Mouse (Mus musculus): ENCODE data around the gene Elk4. TPM values are rescaled to one million over a fixed set of nuclear protein-coding genes. Genes with fewer than 3 reads are reported as not detected.

Elk4 gene
- total and polyA plus RNA-seq, 3 experiments = 16.8 to 18.9 (median 17.4) TPM

- Histone ChIP-seq H3K36me3 (replicated peaks in 1 of 2; ENCODE audit: control insufficient read depth in 1 of 2, insufficient read depth in 1 of 2, low read length in 1 of 2) (peaks cover 76 to 92% of the 10 kb centered on the region in 2 experiments), H3K9ac (ENCODE audit: insufficient read depth, low read depth) (no peak overlapping the region), H3K9me3 (replicated peaks; ENCODE audit: low read length) (peaks cover 1% of the 10 kb centered on the region), H3K27ac (ENCODE audit: insufficient read depth, low read depth) (no peak overlapping the region), H3K4me1 (ENCODE audit: control insufficient read depth in 1 of 2, insufficient read depth in 2 of 2) (peaks cover 2 to 23% of the 10 kb centered on the region in 2 experiments), H3K4me2 (ENCODE audit: insufficient read depth, low read depth, poor library complexity, severe bottlenecking) (no peak overlapping the region), H3K27me3 (replicated peaks) (no peaks in the 10 kb centered on the region), H3K79me2 (replicated peaks; ENCODE audit: control insufficient read depth, extremely low read depth, insufficient read depth, poor library complexity, severe bottlenecking) (peaks cover 47% of the 10 kb centered on the region), H3K4me3 (replicated peaks in 1 of 3; ENCODE audit: low read depth in 2 of 3, low read length in 2 of 3, poor library complexity in 1 of 3) (no peak overlapping the region)
- dilution Hi-C loops (cut with MboI; ENCODE audit: extremely low pct_ligation_motif_present, extremely low pct_unique_long_range_greater_than_20kb, low sequenced_read_pairs) = no loop called here
- DNase-seq (ENCODE audit: extremely low read depth) = no peak
- TF ChIP-seq NELFE (IDR thresholded peaks at IDR 0.05; ENCODE audit: low read depth, low read length) (no peak), POLR2A (IDR thresholded peaks at IDR 0.05; ENCODE audit: low read depth, low read length) (no peak), JUND (conservative IDR thresholded peaks at IDR 0.05; ENCODE audit: low read depth, low read length) (no peak), EP300 (IDR thresholded peaks at IDR 0.05; ENCODE audit: low read length) (no peak), ETS1 (conservative IDR thresholded peaks at IDR 0.05; ENCODE audit: low read depth, low read length) (no peak), NRF1 (IDR thresholded peaks at IDR 0.05; ENCODE audit: low read depth, low read length) (no peak), RCOR1 (conservative IDR thresholded peaks at IDR 0.05; ENCODE audit: low read depth, low read length) (no peak), TBP (conservative IDR thresholded peaks at IDR 0.05; ENCODE audit: low read depth, low read length) (no peak)
- in situ Hi-C loops (cut with MboI; ENCODE audit: low pct_ligation_motif_present, low pct_unique_long_range_greater_than_20kb, low sequenced_read_pairs) = no loop called here
Measured at GRCm38 (mm10) chr1:132019876-132020275, 12.5 kb downstream of the Elk4 start.

GRCm38 (mm10) chr1:132022107-132022506, 14.7 kb downstream of the Elk4 start:
- Histone ChIP-seq H3K36me3 (replicated peaks in 1 of 2; ENCODE audit: control insufficient read depth in 1 of 2, insufficient read depth in 1 of 2, low read length in 1 of 2) (peaks cover 71 to 93% of the 10 kb centered on the region in 2 experiments), H3K4me2 (ENCODE audit: insufficient read depth, low read depth, poor library complexity, severe bottlenecking) (no peak overlapping the region), H3K79me2 (replicated peaks; ENCODE audit: control insufficient read depth, extremely low read depth, insufficient read depth, poor library complexity, severe bottlenecking) (peaks cover 28% of the 10 kb centered on the region), H3K27me3 (replicated peaks) (no peaks in the 10 kb centered on the region), H3K4me1 (ENCODE audit: control insufficient read depth in 1 of 2, insufficient read depth in 2 of 2) (peaks cover 5 to 34% of the 10 kb centered on the region in 2 experiments), H3K9ac (ENCODE audit: insufficient read depth, low read depth) (no peak overlapping the region), H3K4me3 (replicated peaks in 1 of 3; ENCODE audit: low read depth in 2 of 3, low read length in 2 of 3, poor library complexity in 1 of 3) (no peak overlapping the region), H3K9me3 (replicated peaks; ENCODE audit: low read length) (no peaks in the 10 kb centered on the region), H3K27ac (ENCODE audit: insufficient read depth, low read depth) (no peak overlapping the region)
- in situ Hi-C loops (cut with MboI; ENCODE audit: low pct_ligation_motif_present, low pct_unique_long_range_greater_than_20kb, low sequenced_read_pairs) = no loop called here
- dilution Hi-C loops (cut with MboI; ENCODE audit: extremely low pct_ligation_motif_present, extremely low pct_unique_long_range_greater_than_20kb, low sequenced_read_pairs) = no loop called here
- no peak for TF ChIP-seq NELFE (IDR thresholded peaks at IDR 0.05; ENCODE audit: low read depth, low read length)
- TF ChIP-seq JUN (IDR thresholded peaks at IDR 0.05; ENCODE audit: insufficient read depth, low read depth, low read length) = no peak
- no peak for TF ChIP-seq EP300 (IDR thresholded peaks at IDR 0.05; ENCODE audit: low read length)
- no peak for TF ChIP-seq ZKSCAN1 (IDR thresholded peaks at IDR 0.05; ENCODE audit: borderline replicate concordance, low read depth, low read length)
- no peak for TF ChIP-seq CHD2 (IDR thresholded peaks at IDR 0.05; ENCODE audit: low read length)
- TF ChIP-seq GABPA (IDR thresholded peaks at IDR 0.05; ENCODE audit: insufficient replicate concordance, low read depth, low read length) = no peak
- TF ChIP-seq USF1 (IDR thresholded peaks at IDR 0.05; ENCODE audit: low read depth, low read length) = no peak
- no peak for TF ChIP-seq ZC3H11A (IDR thresholded peaks at IDR 0.05; ENCODE audit: low read depth, low read length)
- TF ChIP-seq UBTF (IDR thresholded peaks at IDR 0.05; ENCODE audit: low read depth, low read length) = no peak
- TF ChIP-seq NRF1 (IDR thresholded peaks at IDR 0.05; ENCODE audit: low read depth, low read length) = no peak
- TF ChIP-seq ZNF384 (IDR thresholded peaks at IDR 0.05; ENCODE audit: low read depth, low read length) = no peak
- DNase-seq (ENCODE audit: extremely low read depth) = no peak
